Mouse (Mus musculus) stomach, embryonic 15.5 days (tissue): Measurements from ENCODE around the gene Pik3ip1. TPM values are rescaled to one million over a fixed set of nuclear protein-coding genes. Genes with fewer than 3 reads are reported as not detected.

Experiments used
- ATAC-seq: fragments of 200-750 bp; cut with Nextera tagmentation; 2 replicates; pipeline ENCODE4 v1.8.0; 2017; ENCODE audit warnings: low read depth, moderate number of reproducible peaks, moderate TSS enrichment; ENCODE audit not compliant: insufficient read depth, low FRiP score
- H3K27ac ChIP-seq: fragments of 300-500 bp; sonication (generic); 2 replicates; pipeline ENCODE4 v1.5.1; 2015; ENCODE audit warnings: mild to moderate bottlenecking, inconsistent platforms
- H3K27me3 ChIP-seq: fragments of 300-500 bp; sonication (generic); replicated peaks from 2 replicates; pipeline ENCODE4 v1.6.1; 2015; ENCODE audit warnings: inconsistent platforms
- H3K36me3 ChIP-seq: fragments of 300-500 bp; sonication (generic); 2 replicates; pipeline ENCODE4 v1.6.1; 2015; ENCODE audit warnings: inconsistent platforms
- H3K4me1 ChIP-seq: fragments of 300-500 bp; sonication (generic); 2 replicates; pipeline ENCODE4 v1.6.1; 2015; ENCODE audit warnings: inconsistent platforms
- H3K4me2 ChIP-seq: fragments of 300-500 bp; sonication (generic); 2 replicates; pipeline ENCODE4 v1.6.1; 2015; ENCODE audit warnings: mild to moderate bottlenecking, inconsistent platforms
- H3K4me3 ChIP-seq: fragments of 300-500 bp; sonication (generic); replicated peaks from 2 replicates; pipeline ENCODE4 v1.5.1; 2015; ENCODE audit warnings: inconsistent platforms
- H3K9ac ChIP-seq: fragments of 300-500 bp; sonication (generic); 2 replicates; pipeline ENCODE4 v1.6.1; 2015; ENCODE audit warnings: inconsistent platforms
- H3K9me3 ChIP-seq: fragments of 300-500 bp; sonication (generic); 2 replicates; pipeline ENCODE4 v1.6.1; 2016; ENCODE audit warnings: inconsistent platforms
- WGBS: fragments of 180-500 bp; shearing (Covaris S2); methylation state at CpG from one replicate; pipeline ENCODE4 v1.1.7; 2015; 5-methylcytosine and 5-hydroxymethylcytosine counted together
- polyA plus RNA-seq: library from polyadenylated mRNA; unstranded; fragments of >200 nt; fragmentation: Nextera tagmentation; extraction: Ambion mirVana; gene quantifications from 2 replicates; pipeline ENCODE4 v1.2.1, GENCODE M21; 2015

Gene Pik3ip1
- polyA plus RNA-seq, 1 experiment from 2014 or later: 10.6 TPM

GRCm38 (mm10) chr11:3389996-3390395 lies 59.8 kb downstream of the Pik3ip1 start:
- no peak overlapping the region for H3K4me3 ChIP-seq
- no peak overlapping the region for H3K9ac ChIP-seq
- H3K9me3 ChIP-seq: no peaks in the 10 kb centered on the region
- H3K4me2 ChIP-seq: no peak overlapping the region
- no peak overlapping the region; the same call in 1 of the 2 replicates for H3K27ac ChIP-seq
- H3K4me1 ChIP-seq: peaks cover 9% of the 10 kb centered on the region
- no peaks in the 10 kb centered on the region for H3K27me3 ChIP-seq
- WGBS: 69% methylated on average over 5 of the region's 5 CpGs
- no peak for ATAC-seq
- peaks cover 4% of the 10 kb centered on the region; the same call in 1 of the 2 replicates for H3K36me3 ChIP-seq

- Histone ChIP-seq H3K9me3 (no peaks in the 10 kb centered on the region), H3K36me3 (no peaks in the 10 kb centered on the region), H3K4me2 (no peak overlapping the region), H3K27ac (peak overlapping the region; percentile 10; the same call in 1 of the 2 replicates), H3K4me3 (no peak overlapping the region), H3K4me1 (peaks cover 9% of the 10 kb centered on the region), H3K9ac (no peak overlapping the region), H3K27me3 (no peaks in the 10 kb centered on the region)
- no peak for ATAC-seq
- 71% methylated on average over 5 of the region's 5 CpGs for WGBS
Observed at GRCm38 (mm10) chr11:3390789-3391188, 60.6 kb downstream of the Pik3ip1 start.

- Histone ChIP-seq H3K9me3 (no peaks in the 10 kb centered on the region), H3K9ac (no peak overlapping the region), H3K4me2 (no peak overlapping the region), H3K27ac (peak overlapping the region; percentile 16; the same call in 1 of the 2 replicates), H3K27me3 (no peaks in the 10 kb centered on the region), H3K4me1 (peaks cover 6% of the 10 kb centered on the region; the same call in 1 of the 2 replicates), H3K36me3 (no peaks in the 10 kb centered on the region), H3K4me3 (no peak overlapping the region)
- no peak for ATAC-seq
- WGBS: 66% methylated on average over 8 of the region's 8 CpGs
Observed at GRCm38 (mm10) chr11:3392526-3392925, 62.3 kb downstream of the Pik3ip1 start.

Other genes starting within 250 kb of the Pik3ip1 start
- gene Sfi1, start 136.9 kb upstream of the Pik3ip1 start, polyA plus RNA-seq: 14.4 and 16.4 TPM in 2 replicates
- 44.9 and 55.7 TPM in 2 replicates for gene Eif4enif1, start 128.0 kb upstream of the Pik3ip1 start, polyA plus RNA-seq
- gene Drg1, start 64.0 kb upstream of the Pik3ip1 start, polyA plus RNA-seq: 223 and 232 TPM in 2 replicates
- gene Patz1, start 41.5 kb upstream of the Pik3ip1 start, polyA plus RNA-seq: 39.9 and 42.0 TPM in 2 replicates
- gene Limk2, start 78.8 kb downstream of the Pik3ip1 start, polyA plus RNA-seq: 70.5 and 75.9 TPM in 2 replicates
- gene Rnf185, start 122.0 kb downstream of the Pik3ip1 start, polyA plus RNA-seq: 27.6 and 30.0 TPM in 2 replicates
- 0.48 and 0.82 TPM in 2 replicates for gene Pla2g3, start 157.9 kb downstream of the Pik3ip1 start, polyA plus RNA-seq
- gene Inpp5j, start 174.4 kb downstream of the Pik3ip1 start, polyA plus RNA-seq: 2.9 and 3.4 TPM in 2 replicates
- gene Selenom, start 184.3 kb downstream of the Pik3ip1 start, polyA plus RNA-seq: 125 and 131 TPM in 2 replicates
- 97.9 and 105 TPM in 2 replicates for gene Smtn, start 210.2 kb downstream of the Pik3ip1 start, polyA plus RNA-seq